Mouse (Mus musculus): ENCODE measurements at regions not wholly inside any gene's neighbourhood (a gene's known extent, or its start where the extent isn't known, plus 50 kb on each side); places are given as distances from the start of the nearest gene placed in this dataset.

DNA sequence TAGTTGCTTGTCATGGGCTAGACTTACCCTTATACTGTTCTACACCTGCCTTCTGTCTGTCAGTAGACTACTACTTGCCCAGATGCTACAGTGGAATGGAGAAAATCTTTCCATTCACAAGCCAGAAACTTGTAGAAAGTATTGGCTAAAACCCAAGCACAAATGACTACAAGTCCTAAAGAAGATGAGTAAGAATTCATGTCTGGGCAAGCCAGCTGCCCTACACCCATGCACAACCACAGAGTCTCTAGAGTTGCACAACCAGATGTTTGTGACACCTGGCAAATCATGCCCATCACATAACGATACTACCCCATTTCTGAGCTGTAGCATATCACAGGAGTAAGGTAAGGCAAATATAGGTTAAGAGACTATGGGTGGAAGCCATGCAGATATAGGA lies 144.5 kb downstream of the Fbxo8 start:
- no peak for TF ChIP-seq CTCF (conservative IDR thresholded peaks at IDR 0.05; ENCODE audit: low read length)
- TF ChIP-seq POU5F1 (IDR thresholded peaks at IDR 0.05; ENCODE audit: borderline replicate concordance, low read length) = no peak
- no peak for TF ChIP-seq NANOG (IDR thresholded peaks at IDR 0.05; ENCODE audit: borderline replicate concordance, low read length)

Data from E14TG2a.4 (cell line).